Mouse (Mus musculus) kidney, embryonic 16.5 days (tissue): ENCODE data around the gene Spint3. TPM values are rescaled to one million over a fixed set of nuclear protein-coding genes. Genes with fewer than 3 reads are reported as not detected.

Experiments used
- ATAC-seq: fragments of 200-750 bp; cut with Nextera tagmentation; 2 replicates; pipeline ENCODE4 v1.8.0; 2017; ENCODE audit warnings: moderate TSS enrichment; ENCODE audit not compliant: low FRiP score, low TSS enrichment
- H3K27ac ChIP-seq: fragments of 300-500 bp; sonication (generic); 2 replicates; pipeline ENCODE4 v1.5.1; 2014; ENCODE audit warnings: low read length
- H3K27me3 ChIP-seq: fragments of 300-500 bp; sonication (generic); 2 replicates; pipeline ENCODE4 v1.6.1; 2014; ENCODE audit warnings: low read length, control low read depth, mixed read lengths; ENCODE audit not compliant: insufficient read depth
- H3K36me3 ChIP-seq: fragments of 300-500 bp; sonication (generic); 2 replicates; pipeline ENCODE4 v1.6.1; 2014; ENCODE audit warnings: low read length, control low read depth, mixed read lengths; ENCODE audit not compliant: insufficient read depth
- H3K4me1 ChIP-seq: fragments of 300-500 bp; sonication (generic); 2 replicates; pipeline ENCODE4 v1.6.1; 2014; ENCODE audit warnings: low read length, control low read depth, mixed read lengths; ENCODE audit not compliant: insufficient read depth
- H3K4me2 ChIP-seq: fragments of 300-500 bp; sonication (generic); replicated peaks from 2 replicates; pipeline ENCODE4 v1.6.1; 2014; ENCODE audit warnings: low read depth, low read length
- H3K4me3 ChIP-seq: fragments of 300-500 bp; sonication (generic); 2 replicates; pipeline ENCODE4 v1.5.1; 2014; ENCODE audit warnings: mild to moderate bottlenecking, low read length
- H3K9ac ChIP-seq: fragments of 300-500 bp; sonication (generic); replicated peaks from 2 replicates; pipeline ENCODE4 v1.6.1; 2014; ENCODE audit warnings: low read length
- H3K9me3 ChIP-seq: fragments of 300-500 bp; sonication (generic); 2 replicates; pipeline ENCODE4 v1.6.1; 2016; ENCODE audit warnings: low read length, control low read depth
- WGBS: fragments of 180-500 bp; shearing (Covaris S2); extraction: QIAGEN DNeasy Blood & Tissue Kit; methylation state at CpG from one replicate; pipeline ENCODE4 v1.1.7; 2014; 5-methylcytosine and 5-hydroxymethylcytosine counted together
- polyA plus RNA-seq: library from polyadenylated mRNA; unstranded; fragments of >200 nt; fragmentation: Nextera tagmentation; extraction: Ambion mirVana; gene quantifications from 2 replicates; pipeline ENCODE4 v1.2.1, GENCODE M21; 2015

Gene Spint3
- polyA plus RNA-seq, 1 experiment from 2014 or later, result not detected

GRCm38 (mm10) chr2:164558426-164558825 is 14.8 kb downstream of the Spint3 start:
- no peak overlapping the region for H3K4me2 ChIP-seq
- H3K4me1 ChIP-seq, result peaks cover 8% of the 10 kb centered on the region
- H3K36me3 ChIP-seq, result no peaks in the 10 kb centered on the region
- no peak overlapping the region for H3K27ac ChIP-seq
- H3K9ac ChIP-seq, result no peak overlapping the region
- 0 out of 2 replicates have a peak, but pooled peaks cover 6% of the 10 kb centered on the region for H3K27me3 ChIP-seq
- WGBS, result 87% methylated on average over 8 of the region's 8 CpGs
- ATAC-seq, result no peak
- H3K9me3 ChIP-seq, result no peaks in the 10 kb centered on the region
- no peak overlapping the region for H3K4me3 ChIP-seq

- Histone ChIP-seq H3K27me3 (no peaks in the 10 kb centered on the region), H3K4me1 (peaks cover 8% of the 10 kb centered on the region), H3K9ac (no peak overlapping the region), H3K27ac (no peak overlapping the region), H3K9me3 (no peaks in the 10 kb centered on the region), H3K36me3 (no peaks in the 10 kb centered on the region), H3K4me2 (no peak overlapping the region), H3K4me3 (no peak overlapping the region)
- ATAC-seq, result no peak
- WGBS, result 90% methylated on average over 9 of the region's 9 CpGs
These were observed 21.8 kb downstream of the Spint3 start for GRCm38 (mm10) chr2:164551502-164551901.

- Histone ChIP-seq H3K27ac (no peak overlapping the region), H3K4me2 (no peak overlapping the region), H3K27me3 (no peaks in the 10 kb centered on the region), H3K36me3 (no peaks in the 10 kb centered on the region), H3K4me3 (no peak overlapping the region), H3K9me3 (no peaks in the 10 kb centered on the region), H3K4me1 (peaks cover 8% of the 10 kb centered on the region), H3K9ac (peak overlapping the region; percentile 26; the same call in 1 of the 2 replicates)
- no peak for ATAC-seq
- WGBS, result 74% methylated on average over 2 of the region's 2 CpGs
These were observed 22.4 kb downstream of the Spint3 start for GRCm38 (mm10) chr2:164550895-164551269.

GRCm38 (mm10) chr2:164549963-164550894 is 23.0 kb downstream of the Spint3 start:
- no peaks in the 10 kb centered on the region for H3K9me3 ChIP-seq
- peaks cover 8% of the 10 kb centered on the region for H3K4me1 ChIP-seq
- WGBS, result 28% methylated on average over 10 of the region's 10 CpGs
- no peak overlapping the region for H3K4me2 ChIP-seq
- H3K27ac ChIP-seq, result no peak overlapping the region
- H3K4me3 ChIP-seq, result no peak overlapping the region
- peak overlapping the region; percentile 26; the same call in 1 of the 2 replicates for H3K9ac ChIP-seq
- ATAC-seq, result peak; percentile 63; the same call in 1 of the 2 replicates
- no peaks in the 10 kb centered on the region for H3K27me3 ChIP-seq
- no peaks in the 10 kb centered on the region for H3K36me3 ChIP-seq

GRCm38 (mm10) chr2:164549338-164549737 is 23.9 kb downstream of the Spint3 start:
- ATAC-seq, result peak; percentile 15; the same call in 1 of the 2 replicates
- WGBS, result 46% methylated on average over 4 of the region's 4 CpGs
- H3K36me3 ChIP-seq, result no peaks in the 10 kb centered on the region
- H3K4me3 ChIP-seq, result no peak overlapping the region
- H3K27me3 ChIP-seq, result no peaks in the 10 kb centered on the region
- H3K4me1 ChIP-seq, result peaks cover 13% of the 10 kb centered on the region
- no peak overlapping the region for H3K9ac ChIP-seq
- H3K27ac ChIP-seq, result no peak overlapping the region
- no peaks in the 10 kb centered on the region for H3K9me3 ChIP-seq
- H3K4me2 ChIP-seq, result no peak overlapping the region

- Histone ChIP-seq H3K27me3 (no peaks in the 10 kb centered on the region), H3K4me2 (no peak overlapping the region), H3K36me3 (no peaks in the 10 kb centered on the region), H3K4me3 (no peak overlapping the region), H3K27ac (peak overlapping the region; percentile 76), H3K9me3 (no peaks in the 10 kb centered on the region), H3K4me1 (peaks cover 8% of the 10 kb centered on the region; the same call in 1 of the 2 replicates), H3K9ac (no peak overlapping the region)
- 31% methylated on average over 5 of the region's 5 CpGs for WGBS
- ATAC-seq, result no peak
These were observed 28.7 kb downstream of the Spint3 start for GRCm38 (mm10) chr2:164544454-164545097.

- no peaks in the 10 kb centered on the region for H3K27me3 ChIP-seq
- no peak overlapping the region for H3K4me2 ChIP-seq
- no peaks in the 10 kb centered on the region for H3K36me3 ChIP-seq
- no peaks in the 10 kb centered on the region for H3K9me3 ChIP-seq
- no peak overlapping the region for H3K4me3 ChIP-seq
- H3K4me1 ChIP-seq, result peaks cover 8% of the 10 kb centered on the region; the same call in 1 of the 2 replicates
- WGBS, result 62% methylated on average over 2 of the region's 2 CpGs
- ATAC-seq, result peak; percentile 76
- no peak overlapping the region for H3K9ac ChIP-seq
- H3K27ac ChIP-seq, result peak overlapping the region; percentile 80
These were observed 29.5 kb downstream of the Spint3 start for GRCm38 (mm10) chr2:164543745-164544144.

- Histone ChIP-seq H3K36me3 (no peaks in the 10 kb centered on the region), H3K9me3 (no peaks in the 10 kb centered on the region), H3K9ac (no peak overlapping the region), H3K27ac (no peak overlapping the region; the same call in 1 of the 2 replicates), H3K4me2 (no peak overlapping the region), H3K4me3 (no peak overlapping the region), H3K27me3 (no peaks in the 10 kb centered on the region), H3K4me1 (peaks cover 8% of the 10 kb centered on the region; the same call in 1 of the 2 replicates)
- ATAC-seq, result no peak
- WGBS, result 85% methylated on average over 7 of the region's 7 CpGs
These were observed 30.7 kb downstream of the Spint3 start for GRCm38 (mm10) chr2:164542598-164542997.

- 88% methylated on average over 5 of the region's 5 CpGs for WGBS
- Histone ChIP-seq H3K4me3 (no peak overlapping the region), H3K4me1 (peaks cover 8% of the 10 kb centered on the region; the same call in 1 of the 2 replicates), H3K4me2 (no peak overlapping the region), H3K9ac (no peak overlapping the region), H3K9me3 (no peaks in the 10 kb centered on the region), H3K27me3 (no peaks in the 10 kb centered on the region), H3K27ac (no peak overlapping the region), H3K36me3 (no peaks in the 10 kb centered on the region)
- no peak for ATAC-seq
These were observed 31.1 kb downstream of the Spint3 start for GRCm38 (mm10) chr2:164542132-164542531.
